Mouse (Mus musculus) frontal cortex, postnatal 25 days (tissue): ENCODE measurements at regions not wholly inside any gene's neighbourhood (a gene's known extent, or its start where the extent isn't known, plus 50 kb on each side); places are given as distances from the start of the nearest gene placed in this dataset.

Experiments
- DNase-seq, 2 experiments: peaks; one replicate each; pipeline ENCODE4 v3.0.0; 2022; ENCODE audit warnings: low spot score in 2 of 2

DNA sequence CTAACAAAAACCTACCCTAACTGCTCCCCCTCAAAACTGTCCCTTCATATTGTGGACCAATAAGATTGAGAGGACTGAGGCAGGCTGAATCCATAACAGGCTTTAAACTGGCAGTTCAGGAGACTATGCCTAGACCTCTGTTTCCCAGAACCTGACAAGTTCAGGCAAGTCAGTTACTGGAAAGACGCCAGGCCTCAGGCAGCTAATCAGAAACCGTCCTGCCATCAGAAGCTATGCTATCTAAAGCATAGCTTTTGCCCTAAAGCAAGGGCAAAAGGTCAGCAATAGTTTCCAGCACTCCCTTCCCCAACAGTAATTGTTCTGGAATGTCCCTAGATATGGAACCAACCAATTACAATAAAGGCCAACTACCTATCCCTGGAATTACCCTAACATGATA lies 273.0 kb downstream of the Bche start:
- DNase-seq, result no peak

DNA sequence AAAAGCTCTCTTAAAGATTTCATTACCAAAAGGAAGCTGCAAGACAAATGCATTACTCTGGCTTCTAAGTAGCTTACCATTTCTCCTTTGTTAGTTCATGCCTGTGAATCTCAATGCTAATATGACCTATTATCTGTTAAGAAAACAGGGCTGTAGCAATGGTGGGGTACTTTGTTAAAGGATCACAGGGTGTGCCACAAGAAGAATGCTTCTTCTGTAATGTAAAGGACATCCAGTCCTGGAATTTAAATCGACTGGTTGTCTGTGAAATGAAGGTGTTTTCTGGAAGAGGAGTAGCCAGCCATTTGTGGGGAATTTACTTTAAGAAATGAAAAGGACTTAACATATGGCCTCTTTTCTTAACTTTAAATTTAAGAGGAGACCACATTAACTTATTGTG lies 273.9 kb downstream of the Bche start:
- DNase-seq, result no peak

DNA sequence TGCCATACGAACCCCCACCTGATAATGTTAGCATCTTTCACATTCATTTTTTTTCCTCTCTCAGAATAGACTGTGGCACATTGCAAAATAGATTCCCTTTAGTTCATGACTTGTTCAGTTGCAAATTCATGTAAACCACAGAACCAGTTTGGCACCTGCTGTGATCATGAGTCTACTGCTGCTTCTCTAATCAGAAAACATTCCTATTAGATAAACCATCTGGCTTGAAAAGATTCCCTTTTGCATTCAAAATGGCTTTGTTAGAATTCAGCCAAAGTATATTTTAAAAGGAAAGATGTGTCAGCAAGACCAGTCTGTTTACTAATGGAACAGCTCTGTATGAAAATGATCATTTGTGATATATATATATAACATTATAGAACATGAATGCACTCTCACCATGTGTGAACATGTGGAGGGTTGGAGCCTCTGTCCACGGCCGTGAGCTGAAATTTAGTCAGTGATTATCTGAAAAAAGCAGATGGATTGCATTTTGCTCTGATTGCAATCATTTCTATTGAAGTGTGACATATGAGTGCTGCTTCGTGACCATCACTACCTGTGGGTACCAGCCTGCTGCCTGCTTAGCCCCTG lies 298.2 kb downstream of the Bche start:
- DNase-seq, result no peak

DNA sequence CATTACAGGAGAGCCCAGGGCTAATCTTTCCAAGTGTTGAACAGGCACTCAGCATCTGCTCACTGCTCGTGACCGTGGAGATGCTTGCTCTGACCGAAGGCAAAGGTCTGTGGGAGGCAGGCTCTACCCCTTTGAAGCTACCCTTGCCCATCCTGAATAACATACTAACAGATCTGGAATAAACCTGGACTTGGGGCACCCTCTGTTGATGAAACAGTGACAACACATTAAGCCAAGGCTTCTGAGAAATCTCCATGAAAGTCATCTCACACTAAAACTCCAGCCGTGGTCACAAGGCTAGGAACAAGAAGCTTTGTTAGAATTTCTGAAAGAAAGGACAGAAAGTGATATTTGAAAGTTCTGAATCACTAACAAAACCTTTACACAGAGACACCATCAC lies 306.8 kb downstream of the Bche start:
- DNase-seq, result peak in 1 of 2 experiments; percentile 6

DNA sequence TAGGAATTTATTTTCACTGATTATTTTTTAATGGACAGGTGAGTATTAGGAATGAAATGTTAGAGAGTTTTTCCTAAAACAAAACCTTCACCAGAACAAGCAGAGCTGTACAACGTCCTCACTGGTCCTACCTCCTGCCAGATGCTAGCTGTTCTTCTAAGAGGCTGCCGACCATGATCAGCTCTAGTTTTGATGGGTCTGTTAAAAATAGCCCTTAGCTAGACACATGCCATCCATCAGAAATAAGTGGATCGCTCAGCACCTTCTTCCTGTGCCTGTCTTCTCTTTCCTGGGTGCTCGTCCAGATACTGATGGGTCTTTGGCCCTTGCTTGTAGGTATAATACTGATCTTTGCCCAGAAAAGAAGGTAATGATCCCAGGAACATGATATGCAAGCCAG lies 312.4 kb downstream of the Bche start:
- no peak for DNase-seq

DNA sequence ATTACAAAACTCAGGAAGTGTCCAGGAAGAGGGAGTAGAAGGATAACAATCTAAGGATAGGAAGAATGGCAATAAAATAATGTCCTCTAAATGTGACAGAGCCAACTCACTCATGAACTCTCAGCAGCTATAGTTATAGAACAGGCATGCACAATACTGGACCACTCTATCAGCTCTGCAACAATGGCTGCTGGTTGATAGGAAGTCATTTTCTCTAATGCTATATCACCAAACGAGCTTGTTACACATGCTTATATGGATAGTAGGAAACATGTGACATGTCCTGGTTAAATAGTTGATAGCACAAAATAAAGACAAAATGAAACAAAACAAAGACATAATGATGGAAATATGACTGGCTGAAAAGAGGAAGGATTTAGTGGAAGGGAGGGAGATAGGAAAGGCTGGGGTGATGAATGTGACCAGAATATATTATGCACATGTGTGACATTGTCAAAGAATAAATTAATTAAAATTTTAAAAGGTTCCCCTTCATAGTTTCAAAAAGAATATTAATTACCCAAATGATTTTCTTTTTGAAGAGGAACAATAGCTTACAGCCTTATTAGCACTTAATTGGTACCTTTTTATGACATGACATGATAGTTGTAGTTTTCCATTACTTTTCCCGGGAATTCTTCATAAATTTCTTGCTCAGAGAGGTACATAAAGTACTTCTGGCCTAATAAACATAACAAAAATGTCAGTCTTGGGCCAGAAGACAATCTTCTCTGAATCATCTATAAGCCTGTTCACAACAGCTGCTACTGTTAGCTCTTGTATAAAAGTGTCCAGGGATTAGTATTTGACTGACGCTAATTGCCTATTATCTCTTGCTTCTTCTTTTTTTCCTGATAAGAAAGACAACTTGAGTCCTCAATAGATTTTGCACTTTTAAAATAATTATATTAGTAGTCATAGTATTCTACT lies 318.2 kb downstream of the Bche start:
- no peak for DNase-seq

DNA sequence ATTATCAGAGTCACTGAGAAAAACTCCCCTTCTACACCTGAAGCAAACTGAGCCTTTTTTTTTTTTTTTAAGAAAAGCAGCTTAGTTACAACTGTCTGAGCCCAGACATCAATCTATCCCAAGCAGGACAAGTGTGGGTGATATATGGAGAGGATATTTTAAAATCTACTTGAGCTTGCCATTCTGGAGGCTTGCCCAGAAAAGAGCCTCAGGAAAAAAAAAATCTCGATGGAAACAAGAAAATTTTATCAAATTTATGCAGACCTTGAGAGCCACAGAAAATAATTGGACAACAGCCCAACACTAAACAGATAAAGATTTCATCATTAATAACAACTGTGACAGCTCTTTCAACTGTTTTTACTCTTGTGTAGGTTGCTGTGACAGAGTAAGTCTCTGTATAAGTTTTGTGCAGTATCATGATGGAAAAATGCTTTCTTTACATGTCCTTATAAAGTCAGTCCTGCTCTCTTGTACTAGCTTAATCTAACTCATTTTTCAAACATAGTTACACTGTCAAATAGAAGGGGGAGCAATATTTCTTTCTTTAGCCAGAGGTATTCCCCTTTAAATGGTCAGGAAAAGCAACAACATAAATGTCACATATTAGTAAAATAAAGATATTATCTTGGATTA lies 297.4 kb upstream of the Slitrk3 start:
- no peak for DNase-seq

DNA sequence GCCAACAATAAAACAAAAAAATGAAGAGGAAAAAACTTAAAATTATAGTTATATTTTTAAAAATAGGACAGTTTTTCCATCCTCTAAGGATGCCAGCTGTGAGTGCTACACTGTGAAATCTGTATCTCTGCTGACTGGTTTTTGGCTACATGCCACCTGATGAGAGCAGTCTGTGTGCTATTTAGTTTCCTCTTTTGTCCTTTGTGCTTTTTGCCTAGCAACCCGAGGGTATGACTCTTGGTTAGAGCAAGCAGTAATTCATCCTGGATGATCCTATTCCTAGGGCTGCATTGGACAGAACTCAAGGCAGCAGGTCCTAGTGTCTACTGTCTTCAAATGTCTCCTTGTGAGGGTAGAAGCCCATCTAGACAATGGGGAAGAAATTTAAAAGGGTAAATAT lies 285.6 kb upstream of the Slitrk3 start:
- DNase-seq, result no peak

DNA sequence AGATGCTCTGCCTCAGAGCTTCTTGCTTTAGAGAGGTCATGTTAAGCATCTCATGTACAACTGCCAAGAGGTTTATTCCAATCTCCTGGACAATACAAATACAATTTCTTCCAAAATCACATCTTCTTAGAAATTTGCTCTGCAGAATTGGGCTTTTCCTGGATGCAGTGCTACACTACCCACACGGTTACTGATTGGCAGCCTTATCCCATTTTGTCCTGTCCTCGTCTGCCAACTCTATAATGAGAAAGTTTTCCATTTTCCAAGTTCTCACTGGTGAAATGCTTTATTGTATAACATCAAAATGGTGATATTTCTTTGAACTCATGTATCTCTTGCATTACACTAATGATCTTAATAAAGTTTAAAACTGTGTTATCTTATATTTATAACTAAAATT lies 282.1 kb upstream of the Slitrk3 start:
- DNase-seq, result no peak

DNA sequence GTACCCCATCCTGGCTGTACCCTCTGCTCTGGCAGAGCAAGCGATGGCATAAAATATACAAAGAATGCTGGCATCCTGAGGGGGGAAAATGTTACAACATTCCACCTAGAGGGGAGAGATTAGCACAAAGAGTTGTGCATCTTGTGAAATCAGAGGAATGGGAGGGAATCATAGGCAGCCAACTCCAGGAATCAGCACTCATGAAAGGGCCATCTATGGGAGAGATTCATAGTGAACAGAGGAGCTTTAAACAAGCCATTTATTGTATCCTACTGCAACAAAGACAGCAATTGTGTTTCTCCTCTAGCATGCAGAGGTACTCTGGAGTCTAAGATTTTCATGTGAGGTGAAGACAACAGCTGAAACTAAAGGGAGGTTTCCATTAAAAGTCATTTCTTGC lies 265.6 kb upstream of the Slitrk3 start:
- no peak for DNase-seq
